Mouse (Mus musculus) gastrocnemius, postnatal 4 days (tissue): ENCODE data around the gene Sycp1. TPM values are rescaled to one million over a fixed set of nuclear protein-coding genes. Genes with fewer than 3 reads are reported as not detected.

Experiments used
- DNase-seq, 2 experiments: peaks; one replicate each; pipeline ENCODE4 v3.0.0; 2021 to 2022; ENCODE audit warnings: low spot score in 2 of 2, mixed read lengths in 2 of 2
- long read RNA-seq, 2 experiments: library from polyadenylated mRNA; stranded (forward); transcript quantifications; one replicate each; pipeline ENCODE4 v2.0.0; 2021
- total RNA-seq, 2 experiments: library from RNA; stranded (reverse); gene quantifications; 2 replicates each; pipeline ENCODE4 v1.2.3; 2021

Gene Sycp1
- total RNA-seq: not detected
- long read RNA-seq, experiment 1: 0 reads
- long read RNA-seq, experiment 2: 0 reads

DNA sequence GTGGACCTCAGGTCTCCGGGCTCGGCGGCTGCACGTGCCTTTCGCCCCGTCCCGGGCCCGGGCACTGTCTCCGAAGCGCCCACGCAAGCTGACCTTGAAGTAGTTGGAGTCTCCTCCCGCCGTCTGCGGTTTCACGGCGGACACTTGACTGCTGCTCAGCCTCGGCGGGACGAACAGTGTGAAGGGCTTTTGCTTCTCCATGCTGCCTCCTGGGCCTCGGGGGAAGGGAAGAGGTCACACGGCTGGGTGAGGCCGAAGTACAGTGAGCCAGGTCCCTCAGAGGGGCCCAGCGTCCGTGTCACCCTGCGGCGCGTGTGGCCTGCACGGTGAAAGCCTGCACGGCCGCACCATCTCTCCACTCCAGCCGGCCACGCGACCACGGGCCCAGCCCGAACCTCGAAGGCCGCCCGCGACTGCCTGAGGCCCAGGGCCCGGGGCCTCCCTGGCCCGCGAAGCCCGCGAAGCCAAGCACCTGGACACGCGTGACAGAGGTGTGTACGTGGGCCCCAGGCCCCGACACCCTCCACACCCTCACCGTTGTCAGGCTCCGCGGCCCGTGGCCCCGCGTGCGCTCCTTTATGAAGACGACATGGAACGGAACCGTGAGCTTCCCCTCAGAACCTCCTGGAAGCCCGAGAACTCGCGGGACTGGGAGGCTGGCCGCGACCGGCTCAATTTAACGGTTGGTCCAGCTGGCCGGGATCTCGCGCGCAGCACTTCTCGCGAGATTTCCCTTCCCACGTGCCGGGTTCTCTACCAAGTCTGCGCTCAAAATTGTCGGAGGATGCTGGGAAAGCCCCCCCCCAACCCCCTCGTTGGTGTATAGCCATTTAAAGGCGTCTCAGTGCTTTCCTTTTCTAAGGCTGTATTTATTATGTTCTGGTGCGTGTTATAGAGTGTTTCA lies at the start of gene Sycp1:
Sycp1 (minus strand) TSS at position 650 of the 904 bp plus-strand sequence.
- no peak for DNase-seq

- DNase-seq: no peak
Observed at GRCm38 (mm10) chr3:102980349-102980736, 44.4 kb upstream of the Sycp1 start.

DNA sequence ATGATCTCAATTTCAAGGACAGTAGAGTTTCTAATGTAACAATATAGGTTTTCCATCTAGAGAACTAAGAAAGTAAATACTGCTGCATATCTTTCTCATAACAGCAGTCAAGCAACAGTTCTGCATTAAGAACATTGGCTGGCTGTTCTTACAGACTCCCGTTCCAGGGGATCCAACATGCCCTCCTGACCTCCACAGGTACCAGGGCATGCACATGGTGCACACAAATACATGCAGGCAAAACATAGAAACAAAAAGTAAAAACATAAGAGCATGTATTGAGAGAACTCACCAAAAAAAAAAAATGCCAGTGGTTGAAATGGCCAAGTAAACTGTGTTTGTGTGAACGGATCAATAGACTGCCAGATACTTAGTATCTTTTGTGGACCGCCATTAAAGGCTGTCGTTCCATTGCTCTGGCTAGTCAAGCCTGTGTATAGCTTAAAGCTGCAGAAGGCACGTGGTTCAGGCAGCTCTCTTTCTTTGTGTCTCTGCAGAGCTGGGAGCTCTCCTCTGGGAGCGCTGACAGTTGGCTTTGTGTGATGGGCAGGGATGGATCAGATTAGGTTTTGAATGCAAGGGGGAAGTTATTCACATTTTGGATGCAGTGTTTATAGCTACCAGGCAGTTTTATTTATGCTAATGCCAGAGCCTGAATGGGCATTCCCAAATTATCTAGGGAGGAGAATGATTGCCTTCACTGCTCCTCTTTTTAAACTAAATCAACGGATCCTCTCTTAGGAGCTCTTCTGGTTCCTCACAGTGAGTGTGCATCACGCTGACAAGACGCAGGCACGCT lies 43.8 kb upstream of the Sycp1 start:
- DNase-seq: no peak

DNA sequence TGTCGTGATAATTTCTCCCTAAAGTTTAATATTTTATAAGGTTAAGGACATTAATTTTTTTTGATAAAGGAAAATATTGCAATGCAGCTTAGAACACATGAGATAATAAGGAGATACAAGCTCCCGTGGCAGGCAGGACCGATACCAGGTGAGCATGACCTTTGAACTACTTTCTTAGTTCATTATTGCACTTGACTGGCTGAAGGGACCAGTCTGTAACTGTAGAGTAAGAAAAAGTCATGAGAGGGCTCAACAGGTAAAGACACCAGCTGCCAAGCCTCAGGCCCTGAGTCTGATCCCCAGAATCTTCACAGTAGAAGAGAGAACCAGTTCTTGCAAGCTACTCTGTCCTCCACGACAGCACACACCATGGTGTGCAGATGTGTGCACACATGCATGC lies 41.0 kb upstream of the Sycp1 start:
- DNase-seq: no peak

GRCm38 (mm10) chr3:102970508-102970907 lies 34.6 kb upstream of the Sycp1 start:
- DNase-seq: no peak

DNA sequence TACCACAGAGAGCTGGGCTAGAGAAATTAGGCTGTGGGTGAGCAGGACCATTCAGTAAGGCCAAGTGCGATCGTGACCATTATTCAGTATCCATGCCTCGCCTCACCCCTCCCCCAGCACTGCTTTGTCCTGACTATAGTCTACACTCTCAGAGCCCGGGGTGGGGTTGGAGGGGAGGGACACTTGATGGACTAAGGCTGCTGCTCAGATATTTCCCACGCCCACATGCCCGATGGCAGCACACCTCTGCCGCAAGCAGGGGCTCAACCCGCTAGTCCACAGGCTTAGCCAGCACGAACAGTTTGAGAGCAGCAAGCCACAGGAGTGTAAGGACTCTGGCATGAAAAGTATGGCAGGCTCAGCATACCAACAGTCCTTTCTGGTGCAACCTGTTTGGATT lies 34.2 kb upstream of the Sycp1 start:
- DNase-seq: no peak

- no peak for DNase-seq
Observed at GRCm38 (mm10) chr3:102964033-102964432, 28.1 kb upstream of the Sycp1 start, which contains the start of gene Nr1h5. Gene Nr1h5 (minus strand): TSS chr3:102964133.

DNA sequence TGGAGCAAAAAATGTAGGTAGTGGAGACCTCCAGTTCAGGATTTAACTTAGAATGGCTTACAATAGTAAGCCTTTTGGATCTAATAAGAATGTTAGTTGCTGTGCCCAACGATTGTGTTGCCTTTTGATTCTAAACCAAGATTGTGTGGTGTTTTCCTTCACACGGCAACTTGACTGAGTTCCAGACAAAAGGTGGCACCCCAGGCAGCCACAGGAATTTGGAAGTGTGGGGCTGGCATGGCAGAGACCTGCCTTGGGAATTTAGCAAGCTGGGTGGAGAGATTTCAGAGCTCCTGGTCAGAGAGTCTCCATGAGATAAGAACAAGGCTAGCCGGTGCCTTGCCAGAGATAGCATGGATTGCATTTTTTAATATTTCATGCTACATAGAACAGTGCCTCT lies 19.7 kb upstream of the Sycp1 start:
- no peak for DNase-seq

GRCm38 (mm10) chr3:102955143-102955542 lies 19.2 kb upstream of the Sycp1 start:
- no peak for DNase-seq

GRCm38 (mm10) chr3:102954476-102954875 lies 18.6 kb upstream of the Sycp1 start:
- DNase-seq: no peak

- DNase-seq: no peak
Observed at GRCm38 (mm10) chr3:102946861-102947260, 11.0 kb upstream of the Sycp1 start.

- no peak for DNase-seq
Observed at GRCm38 (mm10) chr3:102946312-102946711, 10.4 kb upstream of the Sycp1 start.

GRCm38 (mm10) chr3:102938100-102938499 lies 2.2 kb upstream of the Sycp1 start:
- no peak for DNase-seq

DNA sequence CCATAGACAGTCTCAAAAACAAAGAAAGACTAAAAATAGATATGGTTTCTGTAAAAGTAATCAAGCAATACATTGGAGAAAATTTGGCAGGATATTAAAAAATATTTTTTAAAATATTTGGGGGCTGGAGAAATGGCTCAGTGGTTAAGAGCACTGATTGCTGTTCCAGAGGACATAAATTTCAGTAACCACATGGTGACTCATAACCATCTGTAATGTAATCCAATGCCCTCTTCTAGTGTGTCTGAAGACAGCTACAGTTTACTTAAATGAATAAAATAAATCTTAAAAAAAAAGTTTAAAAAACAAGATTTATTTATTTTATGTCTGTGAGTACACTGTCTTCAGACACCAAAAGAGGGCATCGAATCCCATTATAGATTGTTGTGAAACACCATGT lies 36.8 kb downstream of the Sycp1 start:
- DNase-seq: no peak

DNA sequence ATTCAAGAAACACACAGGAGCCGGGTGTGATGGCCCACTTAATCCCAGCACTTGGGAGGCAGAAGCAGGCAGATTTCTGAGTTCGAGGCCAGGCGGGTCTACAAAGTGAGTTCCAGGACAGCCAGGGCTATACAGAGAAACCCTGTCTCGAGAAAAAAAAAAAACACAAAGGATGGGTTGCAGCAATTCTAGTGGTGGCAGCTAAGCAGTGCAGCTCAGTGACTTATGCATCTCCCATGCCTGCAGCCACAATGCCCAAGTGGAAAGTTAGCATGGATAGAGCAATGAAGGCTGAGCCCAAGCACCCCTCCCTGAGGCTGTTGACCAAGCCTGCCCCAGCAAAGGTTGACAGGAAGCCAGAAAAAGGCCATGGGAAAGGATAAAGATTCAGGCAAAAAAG lies 55.4 kb downstream of the Sycp1 start:
- DNase-seq: no peak

DNA sequence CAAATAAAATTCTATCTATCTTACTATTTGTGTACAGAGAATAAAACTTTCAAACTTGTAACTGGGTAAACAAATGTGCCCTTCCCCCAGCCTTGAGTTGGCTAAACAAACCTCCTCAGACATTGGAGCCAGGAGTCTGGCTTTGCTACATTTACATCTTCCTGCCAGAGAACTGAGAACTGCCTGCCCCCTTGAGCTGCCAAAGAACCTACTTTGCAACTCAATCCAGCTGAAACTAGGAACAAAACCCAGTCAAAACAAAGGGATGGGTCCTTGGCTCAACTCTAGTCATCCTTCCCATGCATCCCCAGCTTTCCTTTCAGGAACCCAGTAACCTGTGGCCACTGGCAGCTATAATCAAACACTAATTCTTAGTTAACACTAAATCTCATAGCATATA lies 87.2 kb downstream of the Sycp1 start:
- no peak for DNase-seq

DNA sequence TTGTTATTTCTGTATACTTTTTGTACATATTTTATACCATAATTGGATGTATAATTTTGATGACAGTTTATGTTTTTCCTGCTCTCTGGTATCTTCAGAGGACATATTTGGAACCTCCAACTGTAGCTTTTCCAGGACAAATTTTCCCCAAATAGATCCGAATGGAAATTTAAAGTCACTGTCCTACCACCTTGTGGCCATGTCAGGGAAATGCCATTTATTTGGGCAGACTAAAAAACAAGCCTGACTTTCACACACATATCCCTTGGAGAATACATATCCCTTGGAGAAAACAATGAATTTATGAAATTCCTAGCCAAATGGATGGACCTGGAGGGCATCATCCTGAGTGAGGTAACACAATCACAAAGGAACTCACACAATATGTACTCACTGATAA lies 93.5 kb downstream of the Sycp1 start:
- DNase-seq: no peak

DNA sequence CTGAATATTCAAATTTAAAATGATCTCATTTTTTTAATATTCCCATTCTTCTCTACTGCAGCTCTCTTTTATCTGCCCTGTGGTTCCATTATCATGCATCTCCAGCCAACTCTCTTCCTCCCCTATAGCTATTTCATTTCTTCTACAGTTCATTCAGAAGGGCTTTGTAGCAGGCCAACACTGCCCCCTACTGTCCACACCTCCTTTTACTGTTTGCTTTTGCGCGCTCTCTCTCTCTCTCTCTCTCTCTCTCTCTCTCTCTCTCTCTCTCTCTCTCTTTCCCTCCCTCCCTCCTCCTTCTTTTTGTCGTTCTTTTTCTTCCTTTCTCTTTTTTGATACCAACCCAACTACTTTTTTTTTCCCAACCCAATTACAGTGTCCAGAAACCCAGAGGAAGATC lies 132.0 kb downstream of the Sycp1 start:
- DNase-seq: peak; percentile 60 to 79

- no peak for DNase-seq
Observed at GRCm38 (mm10) chr3:102787369-102787768, 148.5 kb downstream of the Sycp1 start.

GRCm38 (mm10) chr3:102782618-102783017 lies 153.3 kb downstream of the Sycp1 start, which contains the start of gene Tshb:
Gene Tshb (minus strand): TSS chr3:102782718.
- DNase-seq: no peak

DNA sequence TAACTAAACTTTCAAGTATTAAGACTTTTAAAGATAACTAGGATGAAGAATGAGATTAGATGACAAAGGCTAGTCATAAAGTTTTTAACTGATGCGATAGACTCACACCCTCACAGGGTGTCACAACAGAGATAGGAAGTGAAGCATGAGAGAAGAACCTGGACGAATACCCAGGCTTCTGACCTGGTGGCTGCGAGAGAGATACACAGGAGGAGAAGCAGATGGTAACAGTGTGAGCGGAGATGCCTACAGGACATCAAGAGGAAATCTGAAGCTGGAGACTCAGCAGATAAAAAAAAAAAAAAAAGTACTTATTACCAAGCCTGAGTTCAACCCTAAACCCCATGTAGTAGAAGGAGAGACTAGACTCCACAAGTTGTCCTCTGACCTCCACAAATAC lies 162.9 kb downstream of the Sycp1 start:
- no peak for DNase-seq
